Mouse (Mus musculus): Measurements from ENCODE around the gene Nap1l5. TPM values are rescaled to one million over a fixed set of nuclear protein-coding genes. Genes with fewer than 3 reads are reported as not detected.

The Nap1l5 gene
- total and polyA plus RNA-seq, 3 experiments, result not detected

- Histone ChIP-seq H3K79me2 (replicated peaks; ENCODE audit: control insufficient read depth, extremely low read depth, insufficient read depth, poor library complexity, severe bottlenecking) (no peaks in the 10 kb centered on the region), H3K9ac (ENCODE audit: insufficient read depth, low read depth) (no peak overlapping the region), H3K27me3 (replicated peaks) (no peaks in the 10 kb centered on the region), H3K27ac (ENCODE audit: insufficient read depth, low read depth) (no peak overlapping the region), H3K36me3 (replicated peaks in 1 of 2; ENCODE audit: control insufficient read depth in 1 of 2, insufficient read depth in 1 of 2, low read length in 1 of 2) (peaks cover 11 to 68% of the 10 kb centered on the region in 2 experiments), H3K4me1 (ENCODE audit: control insufficient read depth in 1 of 2, insufficient read depth in 2 of 2) (peaks cover 0 to 8% of the 10 kb centered on the region in 2 experiments; a peak in 1 of 4 replicates), H3K4me3 (replicated peaks in 1 of 3; ENCODE audit: low read depth in 2 of 3, low read length in 2 of 3, poor library complexity in 1 of 3) (no peak overlapping the region), H3K4me2 (ENCODE audit: insufficient read depth, low read depth, poor library complexity, severe bottlenecking) (no peak overlapping the region), H3K9me3 (replicated peaks; ENCODE audit: low read length) (no peaks in the 10 kb centered on the region)
- DNase-seq (ENCODE audit: extremely low read depth), result no peak
- dilution Hi-C loops (cut with MboI; ENCODE audit: extremely low pct_ligation_motif_present, extremely low pct_unique_long_range_greater_than_20kb, low sequenced_read_pairs) (no loop called here), in situ Hi-C loops (cut with MboI; ENCODE audit: low pct_ligation_motif_present, low pct_unique_long_range_greater_than_20kb, low sequenced_read_pairs) (no loop called here)
- TF ChIP-seq ZC3H11A (IDR thresholded peaks at IDR 0.05; ENCODE audit: low read depth, low read length) (no peak), CHD2 (IDR thresholded peaks at IDR 0.05; ENCODE audit: low read length) (no peak), SMC3 (IDR thresholded peaks at IDR 0.05; ENCODE audit: low read depth, low read length) (no peak), MAZ (IDR thresholded peaks at IDR 0.05; ENCODE audit: low read depth, low read length) (no peak), USF2 (conservative IDR thresholded peaks at IDR 0.05; ENCODE audit: low read depth, low read length) (no peak), JUN (IDR thresholded peaks at IDR 0.05; ENCODE audit: insufficient read depth, low read depth, low read length) (no peak), ZKSCAN1 (IDR thresholded peaks at IDR 0.05; ENCODE audit: borderline replicate concordance, low read depth, low read length) (no peak), E2F4 (IDR thresholded peaks at IDR 0.05; ENCODE audit: insufficient replicate concordance, low read depth, low read length) (no peak), TBP (conservative IDR thresholded peaks at IDR 0.05; ENCODE audit: low read depth, low read length) (no peak), USF1 (IDR thresholded peaks at IDR 0.05; ENCODE audit: low read depth, low read length) (no peak), JUND (conservative IDR thresholded peaks at IDR 0.05; ENCODE audit: low read depth, low read length) (no peak), KAT2A (IDR thresholded peaks at IDR 0.05; ENCODE audit: insufficient replicate concordance, low read length) (no peak), POLR2A (IDR thresholded peaks at IDR 0.05; ENCODE audit: low read depth, low read length) (no peak), MYC (IDR thresholded peaks at IDR 0.05; ENCODE audit: low read depth, low read length) (no peak), GABPA (IDR thresholded peaks at IDR 0.05; ENCODE audit: insufficient replicate concordance, low read depth, low read length) (no peak), RCOR1 (conservative IDR thresholded peaks at IDR 0.05; ENCODE audit: low read depth, low read length) (no peak), SIN3A (IDR thresholded peaks at IDR 0.05; ENCODE audit: low read length) (no peak), NRF1 (IDR thresholded peaks at IDR 0.05; ENCODE audit: low read depth, low read length) (no peak), MAFK (IDR thresholded peaks at IDR 0.05; ENCODE audit: insufficient replicate concordance, low read length) (no peak), ZMIZ1 (IDR thresholded peaks at IDR 0.05; ENCODE audit: low read depth, low read length) (no peak)
Measured at GRCm38 (mm10) chr6:58881363-58881762, 25.5 kb downstream of the Nap1l5 start.

GRCm38 (mm10) chr6:58880861-58881260, 26.0 kb downstream of the Nap1l5 start:
- TF ChIP-seq RAD21 (IDR thresholded peaks at IDR 0.05; ENCODE audit: low read depth, low read length), result no peak
- Histone ChIP-seq H3K27ac (ENCODE audit: insufficient read depth, low read depth) (no peak overlapping the region), H3K9me3 (replicated peaks; ENCODE audit: low read length) (no peaks in the 10 kb centered on the region), H3K36me3 (replicated peaks in 1 of 2; ENCODE audit: control insufficient read depth in 1 of 2, insufficient read depth in 1 of 2, low read length in 1 of 2) (peaks cover 11 to 68% of the 10 kb centered on the region in 2 experiments), H3K27me3 (replicated peaks) (no peaks in the 10 kb centered on the region), H3K4me2 (ENCODE audit: insufficient read depth, low read depth, poor library complexity, severe bottlenecking) (no peak overlapping the region), H3K4me3 (replicated peaks in 1 of 3; ENCODE audit: low read depth in 2 of 3, low read length in 2 of 3, poor library complexity in 1 of 3) (no peak overlapping the region), H3K79me2 (replicated peaks; ENCODE audit: control insufficient read depth, extremely low read depth, insufficient read depth, poor library complexity, severe bottlenecking) (no peaks in the 10 kb centered on the region), H3K9ac (ENCODE audit: insufficient read depth, low read depth) (no peak overlapping the region), H3K4me1 (ENCODE audit: control insufficient read depth in 1 of 2, insufficient read depth in 2 of 2) (peaks cover 0 to 8% of the 10 kb centered on the region in 2 experiments; a peak in 1 of 4 replicates)
- no peak for DNase-seq (ENCODE audit: extremely low read depth)
- in situ Hi-C loops (cut with MboI; ENCODE audit: low pct_ligation_motif_present, low pct_unique_long_range_greater_than_20kb, low sequenced_read_pairs) (no loop called here), dilution Hi-C loops (cut with MboI; ENCODE audit: extremely low pct_ligation_motif_present, extremely low pct_unique_long_range_greater_than_20kb, low sequenced_read_pairs) (no loop called here)

All from CH12.LX (cell line).